Mouse (Mus musculus) megakaryocyte, embryonic 14.5 days (primary cell): ENCODE data around the gene Notch2.

Experiments
- FLI1 ChIP-seq: IDR thresholded peaks from 2 replicates; pipeline ENCODE4 v1.6.1; 2012; ENCODE audit warnings: low read length, inconsistent platforms, mixed read lengths
- GATA1 ChIP-seq: IDR thresholded peaks from 3 replicates; pipeline ENCODE4 v1.6.1; 2012; ENCODE audit warnings: mixed read lengths, low read length, inconsistent platforms, borderline replicate concordance

DNA sequence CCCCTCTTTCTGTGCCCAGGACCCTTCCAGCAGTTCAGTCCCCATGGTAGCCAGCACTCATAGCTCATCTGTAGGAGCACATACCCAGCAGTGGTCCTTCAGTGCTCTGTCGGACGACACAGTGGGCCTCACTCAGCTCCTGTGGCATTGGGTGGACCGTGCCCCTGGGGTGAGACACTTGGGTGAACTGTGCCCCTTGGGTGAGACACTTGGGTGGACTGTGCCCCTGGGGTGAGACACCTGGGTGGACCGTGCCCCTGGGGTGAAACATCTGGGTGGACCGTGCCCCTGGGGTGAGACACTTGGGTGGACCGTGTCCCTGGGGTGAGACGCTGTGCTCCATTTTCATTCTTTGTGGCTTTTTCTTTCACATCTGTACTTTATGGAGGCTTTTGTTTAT is 83.7 kb downstream of the Notch2 start:
- TF ChIP-seq GATA1, result no peak
- no peak for TF ChIP-seq FLI1
